ENCODE assay signal across 10 mouse cellular contexts in the genomic region with DNA sequence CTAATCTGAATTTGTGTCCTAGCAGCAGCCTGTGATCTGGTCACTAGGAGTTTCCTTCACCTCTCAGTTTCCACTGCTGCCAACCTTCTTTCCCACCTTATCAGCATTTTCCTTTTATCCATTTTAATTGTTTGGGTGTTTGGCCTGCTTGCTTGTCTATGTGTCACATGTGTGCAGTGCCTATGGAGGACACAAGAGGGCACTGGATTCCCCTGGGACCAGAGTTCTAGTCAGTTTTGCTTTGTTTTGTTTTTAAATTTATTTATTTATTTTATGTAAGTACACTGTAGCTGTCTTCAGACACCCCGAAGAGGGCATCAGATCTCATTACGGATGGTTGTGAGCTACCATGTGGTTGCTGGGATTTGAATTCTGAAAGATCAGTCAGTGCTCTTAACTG. TPM values are rescaled to one million over a fixed set of nuclear protein-coding genes. Genes with fewer than 3 reads are reported as not detected.
DNase-seq lines count a peak whose midpoint lies in the region; ATAC-seq and TF ChIP-seq lines count a peak whose summit lies in the region.
"Had no signal": no experiment of that assay in that cellular context is flagged by ENCODE, and none has a peak within 500 bp of the region (broad histone marks: within the 10 kb centered on the region; RNA-seq: fewer than 3 reads in every experiment).

No protein-coding gene starts in this region.

- H3K4me3 ChIP-seq in forebrain, postnatal 0 days (ENCODE audit: low read depth, low read length): no peak overlapping the region
- H3K4me3 ChIP-seq in forebrain, embryonic 10.5 days: no peak overlapping the region
- H3K4me3 ChIP-seq in lung, adult 2 months (replicated peaks; ENCODE audit: extremely low read depth, low read depth, low read length): no peak overlapping the region
- H3K4me3 ChIP-seq in cortical plate, adult 2 months (ENCODE audit: insufficient read depth, low read length): no peak overlapping the region
- no peak overlapping the region for H3K4me3 ChIP-seq in stomach, postnatal 0 days (ENCODE audit: low read depth, low read length)
- H3K4me3 ChIP-seq: heart, embryonic 15.5 days; limb, embryonic 15.5 days had no signal

- ATAC-seq in forebrain, postnatal 0 days: 0 out of 2 replicates have a peak, but pooled peaks have one; percentile 23
- no peak for ATAC-seq in stomach, postnatal 0 days (ENCODE audit: low FRiP score, low TSS enrichment)
- ATAC-seq in erythroid progenitor cell, adult 5-6 weeks (replicated peaks; ENCODE audit: low FRiP score, poor library complexity, severe bottlenecking): no peak

- no peak overlapping the region for H3K9ac ChIP-seq in forebrain, postnatal 0 days
- H3K9ac ChIP-seq in stomach, postnatal 0 days (ENCODE audit: low read length): no peak overlapping the region
- H3K9ac ChIP-seq: heart, embryonic 15.5 days; limb, embryonic 15.5 days had no signal

- no peak overlapping the region for H3K27ac ChIP-seq in forebrain, postnatal 0 days (ENCODE audit: low read depth, low read length)
- H3K27ac ChIP-seq in forebrain, embryonic 10.5 days: no peak overlapping the region
- H3K27ac ChIP-seq in cortical plate, adult 2 months (ENCODE audit: insufficient read depth, low read length): no peak overlapping the region
- H3K27ac ChIP-seq in stomach, postnatal 0 days (replicated peaks): no peak overlapping the region
- H3K27ac ChIP-seq: heart, embryonic 15.5 days; limb, embryonic 15.5 days had no signal

- no peaks in the 10 kb centered on the region for H3K9me3 ChIP-seq in forebrain, postnatal 0 days (ENCODE audit: low read length)
- no peaks in the 10 kb centered on the region for H3K9me3 ChIP-seq in forebrain, embryonic 10.5 days
- no peaks in the 10 kb centered on the region for H3K9me3 ChIP-seq in stomach, postnatal 0 days (ENCODE audit: control insufficient read depth, low read length)
- H3K9me3 ChIP-seq: heart, embryonic 15.5 days; limb, embryonic 15.5 days had no signal

- H3K4me1 ChIP-seq in forebrain, postnatal 0 days (ENCODE audit: insufficient read depth): no peaks in the 10 kb centered on the region
- H3K4me1 ChIP-seq in forebrain, embryonic 10.5 days: 0 out of 2 replicates have a peak, but pooled peaks cover 3% of the 10 kb centered on the region
- no peaks in the 10 kb centered on the region for H3K4me1 ChIP-seq in lung, adult 2 months (ENCODE audit: control insufficient read depth, insufficient read depth, low read length)
- H3K4me1 ChIP-seq in cortical plate, adult 2 months (ENCODE audit: control insufficient read depth, insufficient read depth, low read length): no peaks in the 10 kb centered on the region
- no peaks in the 10 kb centered on the region for H3K4me1 ChIP-seq in stomach, postnatal 0 days (replicated peaks; ENCODE audit: control insufficient read depth, insufficient read depth)

- TF ChIP-seq EP300 in stomach, postnatal 0 days (optimal IDR thresholded peaks at IDR 0.05): no peak

- H3K27me3 ChIP-seq in forebrain, postnatal 0 days (ENCODE audit: insufficient read depth, low read length): no peaks in the 10 kb centered on the region
- H3K27me3 ChIP-seq in forebrain, embryonic 10.5 days (ENCODE audit: poor library complexity, severe bottlenecking): no peaks in the 10 kb centered on the region
- H3K27me3 ChIP-seq in stomach, postnatal 0 days (ENCODE audit: control insufficient read depth, insufficient read depth, low read length): no peaks in the 10 kb centered on the region
- H3K27me3 ChIP-seq: heart, embryonic 15.5 days; limb, embryonic 15.5 days had no signal

- TF ChIP-seq CTCF in forebrain, postnatal 0 days (IDR thresholded peaks at IDR 0.05; ENCODE audit: low read depth): peak; percentile 52
- peak; percentile 45 for TF ChIP-seq CTCF in lung, adult 2 months (IDR thresholded peaks at IDR 0.05; ENCODE audit: insufficient read depth, low read length)
- TF ChIP-seq CTCF in cortical plate, adult 2 months (IDR thresholded peaks at IDR 0.05; ENCODE audit: extremely low read depth, insufficient read depth, low read length): peak; percentile 36; the same call in 1 of the 2 replicates
- peak; percentile 72 for TF ChIP-seq CTCF in stomach, postnatal 0 days (IDR thresholded peaks at IDR 0.05; ENCODE audit: low read depth)

- DNase-seq in forebrain, postnatal 0 days: peak; percentile 27
- DNase-seq in forebrain, embryonic 10.5 days (ENCODE audit: extremely low spot score, low spot score): no peak
- no peak for DNase-seq in lung, adult 2 months
- no peak for DNase-seq in lung, adult 18-20 months
- DNase-seq in stomach, postnatal 0 days (ENCODE audit: low spot score): peak; percentile 43
- no peak for DNase-seq in urinary bladder, adult 18-20 months (ENCODE audit: low spot score in 2 of 2)

- WGBS in forebrain, postnatal 0 days: 82% methylated on average over 2 of the region's 2 CpGs
- 87% methylated on average over 2 of the region's 2 CpGs for WGBS in forebrain, embryonic 10.5 days
- WGBS in lung, adult 2 months: 60% methylated on average over 2 of the region's 2 CpGs
- 69% methylated on average over 2 of the region's 2 CpGs for WGBS in stomach, postnatal 0 days

- peaks cover 28% of the 10 kb centered on the region for H3K36me3 ChIP-seq in forebrain, postnatal 0 days (ENCODE audit: insufficient read depth)
- peaks cover 57% of the 10 kb centered on the region for H3K36me3 ChIP-seq in forebrain, embryonic 10.5 days (replicated peaks)
- H3K36me3 ChIP-seq in stomach, postnatal 0 days (ENCODE audit: control insufficient read depth, insufficient read depth, low read length): peaks cover 19% of the 10 kb centered on the region; the same call in 1 of the 2 replicates

- H3K4me2 ChIP-seq in forebrain, postnatal 0 days (ENCODE audit: low read depth): no peak overlapping the region
- H3K4me2 ChIP-seq in stomach, postnatal 0 days (replicated peaks; ENCODE audit: low read depth): no peak overlapping the region
- H3K4me2 ChIP-seq: heart, embryonic 15.5 days; limb, embryonic 15.5 days had no signal

- no peak for TF ChIP-seq POLR2A in lung, adult 2 months (IDR thresholded peaks at IDR 0.05; ENCODE audit: borderline replicate concordance, extremely low read depth, low read depth, low read length)
- no peak for TF ChIP-seq POLR2A in cortical plate, adult 2 months (IDR thresholded peaks at IDR 0.05; ENCODE audit: extremely low read depth, insufficient read depth, low read length)

RNA-seq across cellular contexts. Expression of gene Maml1, which starts 22.9 kb away (rescaled TPM):
- 8.2 and 10.8 TPM in 2 replicates for total RNA-seq in forebrain, postnatal 0 days (2014; rRNA removed)
- 1.5 and 1.6 TPM in 2 replicates for polyA plus RNA-seq in forebrain, postnatal 0 days (2015; fragmentation: Nextera tagmentation; extraction: Ambion mirVana)
- 5.4 and 5.8 TPM in 2 replicates for polyA plus RNA-seq in forebrain, embryonic 10.5 days (2016; fragmentation: Nextera tagmentation; extraction: Ambion mirVana)
- 19.5 and 22.5 TPM in 2 replicates for polyA plus RNA-seq in lung, adult 2 months (2012; rRNA removed)
- 5.7 and 6.3 TPM in 2 replicates for polyA plus RNA-seq in cortical plate, adult 2 months (2012; rRNA removed)
- 2.4 TPM in 2 replicates for polyA plus RNA-seq in stomach, postnatal 0 days (2015; fragmentation: Nextera tagmentation; extraction: Ambion mirVana)
- total RNA-seq in erythroid progenitor cell, adult 5-6 weeks (2015; ENCODE audit: low replicate concordance): 8.0 and 9.0 TPM in 2 replicates
- 4.5 and 5.1 TPM in 2 replicates for total RNA-seq in erythroid progenitor cell, adult 5-6 weeks (2017; ENCODE audit: low replicate concordance)

RNA-seq across cellular contexts. Expression of gene Ltc4s, which starts 30.7 kb away (rescaled TPM):
- 1.5 and 6.1 TPM in 2 replicates for total RNA-seq in forebrain, postnatal 0 days (2014; rRNA removed)
- polyA plus RNA-seq in forebrain, postnatal 0 days (2015; fragmentation: Nextera tagmentation; extraction: Ambion mirVana): 6.1 TPM in 2 replicates
- 0.79 and 1.1 TPM in 2 replicates for polyA plus RNA-seq in forebrain, embryonic 10.5 days (2016; fragmentation: Nextera tagmentation; extraction: Ambion mirVana)
- polyA plus RNA-seq in lung, adult 2 months (2012; rRNA removed): 106 and 119 TPM in 2 replicates
- polyA plus RNA-seq in cortical plate, adult 2 months (2012; rRNA removed): 22.5 and 24.2 TPM in 2 replicates
- polyA plus RNA-seq in stomach, postnatal 0 days (2015; fragmentation: Nextera tagmentation; extraction: Ambion mirVana): 13.2 and 13.8 TPM in 2 replicates
- total RNA-seq in erythroid progenitor cell, adult 5-6 weeks (2015; ENCODE audit: low replicate concordance): 3.2 TPM in 1 of 2 replicates, not detected in the other
- total RNA-seq in erythroid progenitor cell, adult 5-6 weeks (2017; ENCODE audit: low replicate concordance): 0.77 TPM in 1 of 2 replicates, not detected in the other

RNA-seq across cellular contexts. Expression of gene Canx, which starts 56.3 kb away (rescaled TPM):
- total RNA-seq in forebrain, postnatal 0 days (2014; rRNA removed): 237 and 298 TPM in 2 replicates
- 182 and 233 TPM in 2 replicates for polyA plus RNA-seq in forebrain, postnatal 0 days (2015; fragmentation: Nextera tagmentation; extraction: Ambion mirVana)
- polyA plus RNA-seq in forebrain, embryonic 10.5 days (2016; fragmentation: Nextera tagmentation; extraction: Ambion mirVana): 334 and 352 TPM in 2 replicates
- polyA plus RNA-seq in lung, adult 2 months (2012; rRNA removed): 38.3 and 62.3 TPM in 2 replicates
- polyA plus RNA-seq in cortical plate, adult 2 months (2012; rRNA removed): 229 and 257 TPM in 2 replicates
- polyA plus RNA-seq in stomach, postnatal 0 days (2015; fragmentation: Nextera tagmentation; extraction: Ambion mirVana): 171 and 181 TPM in 2 replicates
- 160 and 173 TPM in 2 replicates for total RNA-seq in erythroid progenitor cell, adult 5-6 weeks (2015; ENCODE audit: low replicate concordance)
- 455 and 477 TPM in 2 replicates for total RNA-seq in erythroid progenitor cell, adult 5-6 weeks (2017; ENCODE audit: low replicate concordance)

RNA-seq across cellular contexts. Expression of gene Mgat4b, which starts 58.5 kb away (rescaled TPM):
- total RNA-seq in forebrain, postnatal 0 days (2014; rRNA removed): 106 and 107 TPM in 2 replicates
- 75.4 and 91.8 TPM in 2 replicates for polyA plus RNA-seq in forebrain, postnatal 0 days (2015; fragmentation: Nextera tagmentation; extraction: Ambion mirVana)
- 10.8 and 13.2 TPM in 2 replicates for polyA plus RNA-seq in forebrain, embryonic 10.5 days (2016; fragmentation: Nextera tagmentation; extraction: Ambion mirVana)
- polyA plus RNA-seq in lung, adult 2 months (2012; rRNA removed): 77.4 and 91.7 TPM in 2 replicates
- polyA plus RNA-seq in cortical plate, adult 2 months (2012; rRNA removed): 56.6 and 61.1 TPM in 2 replicates
- polyA plus RNA-seq in stomach, postnatal 0 days (2015; fragmentation: Nextera tagmentation; extraction: Ambion mirVana): 30.8 and 32.6 TPM in 2 replicates
- total RNA-seq in erythroid progenitor cell, adult 5-6 weeks (2015; ENCODE audit: low replicate concordance): 26.8 and 48.7 TPM in 2 replicates
- 38.2 and 40.9 TPM in 2 replicates for total RNA-seq in erythroid progenitor cell, adult 5-6 weeks (2017; ENCODE audit: low replicate concordance)

RNA-seq across cellular contexts. Expression of gene Sqstm1, which starts 58.5 kb away (rescaled TPM):
- 303 and 330 TPM in 2 replicates for total RNA-seq in forebrain, postnatal 0 days (2014; rRNA removed)
- 413 and 423 TPM in 2 replicates for polyA plus RNA-seq in forebrain, postnatal 0 days (2015; fragmentation: Nextera tagmentation; extraction: Ambion mirVana)
- polyA plus RNA-seq in forebrain, embryonic 10.5 days (2016; fragmentation: Nextera tagmentation; extraction: Ambion mirVana): 117 and 122 TPM in 2 replicates
- polyA plus RNA-seq in lung, adult 2 months (2012; rRNA removed): 249 and 251 TPM in 2 replicates
- polyA plus RNA-seq in cortical plate, adult 2 months (2012; rRNA removed): 410 and 414 TPM in 2 replicates
- 211 and 220 TPM in 2 replicates for polyA plus RNA-seq in stomach, postnatal 0 days (2015; fragmentation: Nextera tagmentation; extraction: Ambion mirVana)
- 28.5 and 36.4 TPM in 2 replicates for total RNA-seq in erythroid progenitor cell, adult 5-6 weeks (2015; ENCODE audit: low replicate concordance)
- 179 and 213 TPM in 2 replicates for total RNA-seq in erythroid progenitor cell, adult 5-6 weeks (2017; ENCODE audit: low replicate concordance)

Comparison
In these comparisons a context has a peak if more than half of its experiments do, and no peak if none do; other contexts are left out.
1. DNase-seq: peak in forebrain, postnatal 0 days (single experiment) and stomach, postnatal 0 days (single experiment); none in forebrain, embryonic 10.5 days (single experiment), lung, adult 2 months (single experiment), lung, adult 18-20 months (0 of 2) and urinary bladder, adult 18-20 months (0 of 2).
2. Peak in every context shown above with its lines, with median percentiles within 50 percentile points of each other: CTCF ChIP-seq.